Mouse (Mus musculus): Measurements from ENCODE around the gene Chd3. TPM values are rescaled to one million over a fixed set of nuclear protein-coding genes. Genes with fewer than 3 reads are reported as not detected.
A peak's percentile ranks its signal among the peaks of the same experiment; 100 is the strongest.

Chd3 gene
- total and polyA plus RNA-seq, 3 experiments = 31.9 to 92.0 (median 66.4) TPM

DNA sequence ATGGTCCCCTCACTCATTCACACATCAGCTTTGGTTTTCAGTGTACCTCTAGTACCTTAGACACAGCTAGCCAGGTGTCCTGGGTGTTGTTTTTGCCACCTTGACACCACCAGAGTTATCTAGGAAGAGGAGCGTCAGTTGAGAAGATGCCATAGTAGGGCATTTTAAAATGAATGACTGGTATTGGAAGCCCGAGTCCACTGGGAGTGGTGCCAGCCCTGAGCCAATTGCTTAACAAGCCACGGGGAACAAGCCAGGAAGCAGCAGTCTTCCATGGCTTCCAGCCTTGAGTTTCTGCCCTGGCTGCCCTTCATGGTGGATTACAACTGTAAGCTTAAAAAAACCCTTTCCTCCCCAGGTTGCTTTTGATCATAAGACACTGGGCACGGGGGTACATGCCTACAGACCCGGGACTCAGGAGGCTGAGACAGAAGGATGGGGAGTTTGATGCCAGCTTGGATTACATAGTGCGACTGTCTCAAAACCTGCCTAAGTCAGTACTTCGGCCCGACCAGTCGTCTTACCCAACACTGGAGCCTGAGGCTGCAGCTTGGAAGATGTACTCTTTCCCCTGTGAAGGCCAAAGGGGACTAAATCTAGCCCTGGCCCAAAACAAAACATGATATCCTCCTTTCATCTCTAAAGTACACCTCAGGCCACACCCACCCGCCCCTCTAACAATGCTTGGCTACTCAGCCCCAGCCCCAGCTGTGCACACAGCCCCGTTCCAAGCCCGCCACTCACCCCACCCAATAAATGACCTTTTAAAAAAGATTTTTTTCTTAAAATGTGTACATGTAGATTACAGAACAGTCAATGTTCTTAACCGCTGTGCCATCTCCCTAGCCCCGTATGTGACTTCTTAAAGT is 20.6 kb upstream of the Chd3 start:
- Histone ChIP-seq H3K9ac (ENCODE audit: insufficient read depth, low read depth) (no peak overlapping the region), H3K9me3 (replicated peaks; ENCODE audit: low read length) (no peaks in the 10 kb centered on the region), H3K4me3 (replicated peaks in 1 of 3; ENCODE audit: low read depth in 2 of 3, low read length in 2 of 3, poor library complexity in 1 of 3) (no peak overlapping the region), H3K4me2 (ENCODE audit: insufficient read depth, low read depth, poor library complexity, severe bottlenecking) (no peak overlapping the region), H3K27me3 (replicated peaks) (no peaks in the 10 kb centered on the region), H3K36me3 (replicated peaks in 1 of 2; ENCODE audit: control insufficient read depth in 1 of 2, insufficient read depth in 1 of 2, low read length in 1 of 2) (peaks cover 10 to 35% of the 10 kb centered on the region in 2 experiments), H3K4me1 (ENCODE audit: control insufficient read depth in 1 of 2, insufficient read depth in 2 of 2) (peaks cover 0 to 5% of the 10 kb centered on the region in 2 experiments; a peak in 2 of 4 replicates), H3K79me2 (replicated peaks; ENCODE audit: control insufficient read depth, extremely low read depth, insufficient read depth, poor library complexity, severe bottlenecking) (peaks cover 6% of the 10 kb centered on the region), H3K27ac (ENCODE audit: insufficient read depth, low read depth) (no peak overlapping the region)
- dilution Hi-C loops (cut with MboI; ENCODE audit: extremely low pct_ligation_motif_present, extremely low pct_unique_long_range_greater_than_20kb, low sequenced_read_pairs) = no loop called here
- in situ Hi-C loops (cut with MboI; ENCODE audit: low pct_ligation_motif_present, low pct_unique_long_range_greater_than_20kb, low sequenced_read_pairs) = no loop called here
- DNase-seq (ENCODE audit: extremely low read depth) = no peak
- TF ChIP-seq MXI1 (IDR thresholded peaks at IDR 0.05; ENCODE audit: low read depth, low read length) = no peak
- TF ChIP-seq MAFK (IDR thresholded peaks at IDR 0.05; ENCODE audit: insufficient replicate concordance, low read length) = no peak
- no peak for TF ChIP-seq CHD1 (IDR thresholded peaks at IDR 0.05; ENCODE audit: low read depth, low read length)
- no peak for TF ChIP-seq EP300 (IDR thresholded peaks at IDR 0.05; ENCODE audit: low read length)
- TF ChIP-seq IRF4 (IDR thresholded peaks at IDR 0.05; ENCODE audit: low read depth, low read length) = no peak
- TF ChIP-seq PAX5 (IDR thresholded peaks at IDR 0.05; ENCODE audit: low read length) = no peak
- no peak for TF ChIP-seq USF1 (IDR thresholded peaks at IDR 0.05; ENCODE audit: low read depth, low read length)
- no peak for TF ChIP-seq HCFC1 (IDR thresholded peaks at IDR 0.05; ENCODE audit: low read depth, low read length)
- no peak for TF ChIP-seq JUND (conservative IDR thresholded peaks at IDR 0.05; ENCODE audit: low read depth, low read length)
- no peak for TF ChIP-seq TCF12 (IDR thresholded peaks at IDR 0.05; ENCODE audit: low read depth, low read length)
- TF ChIP-seq RAD21 (IDR thresholded peaks at IDR 0.05; ENCODE audit: low read depth, low read length) = no peak
- TF ChIP-seq ZNF384 (IDR thresholded peaks at IDR 0.05; ENCODE audit: low read depth, low read length) = no peak
- TF ChIP-seq ZC3H11A (IDR thresholded peaks at IDR 0.05; ENCODE audit: low read depth, low read length) = no peak

- TF ChIP-seq EP300 (IDR thresholded peaks at IDR 0.05; ENCODE audit: low read length) (no peak), UBTF (IDR thresholded peaks at IDR 0.05; ENCODE audit: low read depth, low read length) (no peak), ELF1 (IDR thresholded peaks at IDR 0.05; ENCODE audit: low read depth, low read length) (no peak), MAFK (IDR thresholded peaks at IDR 0.05; ENCODE audit: insufficient replicate concordance, low read length) (no peak), SMC3 (IDR thresholded peaks at IDR 0.05; ENCODE audit: low read depth, low read length) (0 out of 2 replicates have a peak, but pooled peaks have one; percentile 14), CHD1 (IDR thresholded peaks at IDR 0.05; ENCODE audit: low read depth, low read length) (no peak), USF1 (IDR thresholded peaks at IDR 0.05; ENCODE audit: low read depth, low read length) (no peak), E2F4 (IDR thresholded peaks at IDR 0.05; ENCODE audit: insufficient replicate concordance, low read depth, low read length) (no peak), POLR2AphosphoS2 (IDR thresholded peaks at IDR 0.05; ENCODE audit: low read depth, low read length) (no peak), POLR2A (IDR thresholded peaks at IDR 0.05; ENCODE audit: low read depth, low read length) (no peak), ZMIZ1 (IDR thresholded peaks at IDR 0.05; ENCODE audit: low read depth, low read length) (no peak), ZC3H11A (IDR thresholded peaks at IDR 0.05; ENCODE audit: low read depth, low read length) (no peak), HCFC1 (IDR thresholded peaks at IDR 0.05; ENCODE audit: low read depth, low read length) (no peak), ZNF384 (IDR thresholded peaks at IDR 0.05; ENCODE audit: low read depth, low read length) (peak; percentile 90), CTCF (conservative IDR thresholded peaks at IDR 0.05 in 1 of 2, IDR thresholded peaks at IDR 0.05 in 1 of 2; ENCODE audit: low read depth in 2 of 2, low read length in 2 of 2) (peak in 1 of 2 experiments; percentile 29; a peak in 1 of 4 replicates)
- Histone ChIP-seq H3K9me3 (replicated peaks; ENCODE audit: low read length) (no peaks in the 10 kb centered on the region), H3K4me1 (ENCODE audit: control insufficient read depth in 1 of 2, insufficient read depth in 2 of 2) (0 out of 4 replicates have a peak, but pooled peaks cover 0 to under 1% of the 10 kb centered on the region in 2 experiments), H3K79me2 (replicated peaks; ENCODE audit: control insufficient read depth, extremely low read depth, insufficient read depth, poor library complexity, severe bottlenecking) (no peaks in the 10 kb centered on the region), H3K4me2 (ENCODE audit: insufficient read depth, low read depth, poor library complexity, severe bottlenecking) (no peak overlapping the region), H3K27me3 (replicated peaks) (no peaks in the 10 kb centered on the region), H3K27ac (ENCODE audit: insufficient read depth, low read depth) (no peak overlapping the region), H3K9ac (ENCODE audit: insufficient read depth, low read depth) (no peak overlapping the region), H3K4me3 (replicated peaks in 1 of 3; ENCODE audit: low read depth in 2 of 3, low read length in 2 of 3, poor library complexity in 1 of 3) (no peak overlapping the region), H3K36me3 (replicated peaks in 1 of 2; ENCODE audit: control insufficient read depth in 1 of 2, insufficient read depth in 1 of 2, low read length in 1 of 2) (peaks cover 10 to 41% of the 10 kb centered on the region in 2 experiments)
- DNase-seq (ENCODE audit: extremely low read depth) = no peak
- in situ Hi-C loops (cut with MboI; ENCODE audit: low pct_ligation_motif_present, low pct_unique_long_range_greater_than_20kb, low sequenced_read_pairs) (no loop called here), dilution Hi-C loops (cut with MboI; ENCODE audit: extremely low pct_ligation_motif_present, extremely low pct_unique_long_range_greater_than_20kb, low sequenced_read_pairs) (no loop called here)
These were observed 19.5 kb upstream of the Chd3 start for GRCm38 (mm10) chr11:69388680-69389079.

Measured in CH12.LX (cell line).